Mouse (Mus musculus) spleen, adult 2 months (tissue): Measurements from ENCODE around the gene Apoa4.

Experiments used
- CTCF ChIP-seq: fragments of 200-500 bp; IDR thresholded peaks from 2 replicates; pipeline ENCODE4 v1.5.1; 2011; ENCODE audit warnings: mild to moderate bottlenecking, inconsistent platforms; ENCODE audit not compliant: insufficient read depth, insufficient read length, insufficient replicate concordance; ENCODE audit errors: extremely low read depth
- POLR2A ChIP-seq: fragments of 200-500 bp; IDR thresholded peaks from 2 replicates; pipeline ENCODE4 v1.6.1; 2011; ENCODE audit warnings: low read depth, low read length, inconsistent platforms

GRCm38 (mm10) chr9:46218176-46218575 lies 22.3 kb upstream of the Apoa4 start:
- no peak for TF ChIP-seq CTCF
- TF ChIP-seq POLR2A = no peak
